Mouse (Mus musculus): ENCODE measurements around the gene Abcc10. TPM values are rescaled to one million over a fixed set of nuclear protein-coding genes. Genes with fewer than 3 reads are reported as not detected.

Abcc10 gene
- polyA plus RNA-seq, 1 experiment from 2014 or later, result 8.3 TPM

DNA sequence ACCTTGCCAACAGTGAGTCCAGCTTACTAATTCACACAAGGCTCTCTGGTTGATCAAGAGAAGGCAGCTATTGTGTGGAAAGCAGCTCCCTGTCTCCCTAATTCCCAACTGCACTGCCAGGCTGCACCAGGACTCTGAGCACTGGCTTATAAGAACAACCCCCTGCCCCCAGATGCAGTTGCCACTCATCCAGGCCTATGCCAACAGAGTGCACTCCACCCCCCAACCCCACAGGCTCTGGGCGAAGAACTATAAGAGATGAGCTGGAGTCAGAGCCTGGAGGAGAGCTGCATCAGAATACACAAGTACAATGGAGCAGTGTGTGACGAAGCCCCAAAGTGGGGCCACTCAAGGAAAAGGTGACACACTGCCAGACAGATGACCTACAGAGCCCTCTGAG, 56.1 kb downstream of the Abcc10 start:
- Histone ChIP-seq H3K36me3 (ENCODE audit: control insufficient read depth, insufficient read depth, low read length) (no peaks in the 10 kb centered on the region), H3K4me2 (ENCODE audit: low read depth, low read length, severe bottlenecking) (no peak overlapping the region), H3K27ac (ENCODE audit: low read depth, low read length) (no peak overlapping the region), H3K4me1 (replicated peaks; ENCODE audit: control insufficient read depth, insufficient read depth, low read length) (no peaks in the 10 kb centered on the region), H3K4me3 (ENCODE audit: low read depth, low read length) (no peak overlapping the region), H3K9ac (ENCODE audit: low read length) (no peak overlapping the region), H3K27me3 (ENCODE audit: control insufficient read depth, insufficient read depth, low read length) (no peaks in the 10 kb centered on the region), H3K9me3 (ENCODE audit: control insufficient read depth, low read length) (no peaks in the 10 kb centered on the region)
- DNase-seq (ENCODE audit: low spot score) (peak; percentile 43), ATAC-seq (replicated peaks; ENCODE audit: low FRiP score) (no peak)
- 84% methylated on average over 2 of the region's 2 CpGs for WGBS

DNA sequence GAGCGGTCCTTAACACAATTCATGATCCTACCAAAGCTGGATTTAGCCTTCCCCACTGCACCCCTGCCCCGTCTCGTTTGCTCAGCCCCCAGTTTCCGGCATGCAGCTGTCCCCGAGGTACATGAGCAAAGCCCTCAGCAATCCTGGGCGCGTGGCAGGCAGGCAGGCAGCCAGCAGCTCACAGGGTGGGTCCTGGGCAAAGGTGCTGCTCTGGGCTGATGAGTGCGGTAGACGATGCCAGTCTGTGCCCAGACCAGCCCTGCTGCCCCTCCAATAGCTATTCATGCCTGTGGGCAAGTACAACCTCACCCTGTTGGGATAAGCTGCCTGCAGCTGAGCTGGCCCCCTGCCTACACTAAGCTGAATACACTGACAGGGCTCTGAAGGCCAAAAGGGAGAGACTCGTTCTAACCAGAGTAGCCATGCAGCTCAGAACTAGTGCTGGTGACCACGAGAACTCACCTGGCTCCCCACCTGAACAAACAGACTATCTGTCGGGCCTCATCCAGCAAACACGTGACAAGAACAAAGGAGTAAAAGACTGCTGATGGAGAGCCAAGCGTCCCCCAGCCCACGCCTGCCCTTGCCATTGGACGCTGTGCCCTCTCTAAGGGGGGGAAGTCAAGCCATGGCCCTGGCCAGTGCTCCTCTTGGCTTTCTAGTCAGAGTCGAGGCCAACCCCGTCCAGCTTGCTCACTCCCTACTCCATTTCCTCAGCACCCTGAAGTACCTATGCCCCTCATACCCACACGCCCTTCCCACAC, 58.2 kb downstream of the Abcc10 start:
- no peak overlapping the region for H3K4me2 ChIP-seq (ENCODE audit: low read depth, low read length, severe bottlenecking)

DNA sequence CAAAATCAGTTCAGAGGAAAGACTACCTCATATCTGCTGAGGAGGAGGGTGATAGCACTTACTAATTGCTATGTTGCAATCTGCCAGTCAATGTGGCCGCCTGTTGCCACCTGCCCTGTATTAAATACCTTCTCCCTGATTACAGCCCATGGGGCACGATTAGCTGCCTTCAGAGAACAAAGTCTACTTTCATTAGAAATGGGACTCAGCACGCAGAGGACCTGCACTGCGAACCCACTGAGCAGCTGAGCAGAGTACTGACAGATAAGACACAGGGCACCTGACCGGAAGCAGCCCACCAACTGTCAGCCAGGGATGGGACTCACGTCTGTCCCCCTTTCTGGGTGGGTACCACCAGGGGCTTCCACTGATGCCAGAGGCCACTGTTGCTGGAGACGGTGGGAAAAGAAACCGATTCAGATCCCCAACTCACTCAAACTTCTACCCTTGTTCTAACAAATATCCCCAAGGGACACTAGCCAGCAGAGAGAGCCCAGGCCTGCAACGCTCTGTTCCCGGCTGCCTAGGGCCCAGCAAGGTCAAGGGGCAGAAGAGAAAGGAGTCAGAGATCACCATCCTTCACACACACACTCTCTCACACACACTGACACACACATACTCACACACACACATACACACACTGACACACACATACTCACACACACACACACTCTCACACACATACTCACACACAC, 60.0 kb downstream of the Abcc10 start:
- H3K27ac ChIP-seq (ENCODE audit: low read depth, low read length), result no peak overlapping the region
- DNase-seq (ENCODE audit: low spot score) (peak; percentile 45), ATAC-seq (replicated peaks; ENCODE audit: low FRiP score) (no peak)
- H3K9me3 ChIP-seq (ENCODE audit: control insufficient read depth, low read length), result no peaks in the 10 kb centered on the region
- H3K4me1 ChIP-seq (replicated peaks; ENCODE audit: control insufficient read depth, insufficient read depth, low read length), result no peaks in the 10 kb centered on the region
- WGBS, result 84% methylated on average over 10 of the region's 10 CpGs
- H3K27me3 ChIP-seq (ENCODE audit: control insufficient read depth, insufficient read depth, low read length), result no peaks in the 10 kb centered on the region
- H3K36me3 ChIP-seq (ENCODE audit: control insufficient read depth, insufficient read depth, low read length), result peaks cover 4% of the 10 kb centered on the region; the same call in 1 of the 2 replicates
- H3K4me2 ChIP-seq (ENCODE audit: low read depth, low read length, severe bottlenecking), result no peak overlapping the region
- no peak overlapping the region for H3K4me3 ChIP-seq (ENCODE audit: low read depth, low read length)
- no peak overlapping the region for H3K9ac ChIP-seq (ENCODE audit: low read length)

More for the DNA sequence above, 58.2 kb downstream of the Abcc10 start:
- H3K27ac ChIP-seq (ENCODE audit: low read depth, low read length), result no peak overlapping the region
- H3K9ac ChIP-seq (ENCODE audit: low read length), result no peak overlapping the region
- no peaks in the 10 kb centered on the region for H3K4me1 ChIP-seq (replicated peaks; ENCODE audit: control insufficient read depth, insufficient read depth, low read length)
- DNase-seq (ENCODE audit: low spot score), result peak; percentile 50
- ATAC-seq (replicated peaks; ENCODE audit: low FRiP score), result no peak
- H3K27me3 ChIP-seq (ENCODE audit: control insufficient read depth, insufficient read depth, low read length), result no peaks in the 10 kb centered on the region
- no peak overlapping the region for H3K4me3 ChIP-seq (ENCODE audit: low read depth, low read length)
- WGBS, result 90% methylated on average over 19 of the region's 19 CpGs
- H3K9me3 ChIP-seq (ENCODE audit: control insufficient read depth, low read length), result no peaks in the 10 kb centered on the region
- no peaks in the 10 kb centered on the region for H3K36me3 ChIP-seq (ENCODE audit: control insufficient read depth, insufficient read depth, low read length)

DNA sequence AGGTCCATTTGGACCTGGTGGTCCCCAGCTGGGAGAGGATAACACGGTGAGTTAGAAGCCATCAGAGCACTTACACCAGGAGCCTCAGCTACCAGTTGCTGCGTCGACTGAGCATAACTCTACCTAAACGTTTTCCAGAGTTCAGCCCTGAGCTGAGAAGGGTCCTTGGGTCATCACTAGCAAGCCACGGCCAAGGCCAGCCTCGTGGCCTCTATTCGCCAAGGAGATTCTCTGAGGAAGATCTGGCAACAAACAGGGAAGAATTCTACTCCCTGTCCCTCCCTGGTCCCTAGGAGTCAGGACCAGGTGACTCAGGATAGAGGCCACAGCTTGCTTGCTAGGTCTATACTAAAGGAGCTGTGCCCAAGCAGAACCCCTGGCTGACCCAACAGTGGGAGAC, 60.6 kb downstream of the Abcc10 start:
- peaks cover 4% of the 10 kb centered on the region for H3K36me3 ChIP-seq (ENCODE audit: control insufficient read depth, insufficient read depth, low read length)
- ATAC-seq (replicated peaks; ENCODE audit: low FRiP score) (no peak), DNase-seq (ENCODE audit: low spot score) (no peak)
- no peak overlapping the region for H3K4me3 ChIP-seq (ENCODE audit: low read depth, low read length)
- no peak overlapping the region for H3K9ac ChIP-seq (ENCODE audit: low read length)
- 84% methylated on average over 7 of the region's 7 CpGs for WGBS
- no peaks in the 10 kb centered on the region for H3K27me3 ChIP-seq (ENCODE audit: control insufficient read depth, insufficient read depth, low read length)
- H3K9me3 ChIP-seq (ENCODE audit: control insufficient read depth, low read length), result no peaks in the 10 kb centered on the region
- no peaks in the 10 kb centered on the region for H3K4me1 ChIP-seq (replicated peaks; ENCODE audit: control insufficient read depth, insufficient read depth, low read length)
- H3K4me2 ChIP-seq (ENCODE audit: low read depth, low read length, severe bottlenecking), result no peak overlapping the region
- no peak overlapping the region for H3K27ac ChIP-seq (ENCODE audit: low read depth, low read length)

DNA sequence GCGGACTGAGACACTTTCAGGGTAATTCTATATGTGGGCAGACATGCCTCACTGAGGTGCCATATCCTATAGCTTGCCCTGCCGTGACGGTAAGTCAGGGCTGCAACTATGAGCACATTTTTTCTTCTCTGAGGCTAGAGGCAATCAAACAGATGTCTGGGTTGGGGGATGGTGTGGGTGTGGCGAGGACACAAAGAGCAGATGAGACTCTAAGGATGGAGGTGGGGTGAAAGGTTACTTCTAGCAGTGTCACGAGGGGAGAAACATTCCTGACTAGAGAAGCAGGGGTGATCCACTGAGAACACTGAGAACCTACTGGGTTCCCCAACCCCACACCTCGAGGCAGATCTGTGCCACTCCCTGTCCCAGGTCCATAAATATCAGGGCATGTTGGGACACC, 61.2 kb downstream of the Abcc10 start:
- Histone ChIP-seq H3K4me1 (replicated peaks; ENCODE audit: control insufficient read depth, insufficient read depth, low read length) (no peaks in the 10 kb centered on the region), H3K9me3 (ENCODE audit: control insufficient read depth, low read length) (no peaks in the 10 kb centered on the region), H3K4me2 (ENCODE audit: low read depth, low read length, severe bottlenecking) (no peak overlapping the region), H3K27ac (ENCODE audit: low read depth, low read length) (no peak overlapping the region), H3K27me3 (ENCODE audit: control insufficient read depth, insufficient read depth, low read length) (no peaks in the 10 kb centered on the region), H3K9ac (ENCODE audit: low read length) (no peak overlapping the region), H3K4me3 (ENCODE audit: low read depth, low read length) (no peak overlapping the region), H3K36me3 (ENCODE audit: control insufficient read depth, insufficient read depth, low read length) (peaks cover 7% of the 10 kb centered on the region)
- DNase-seq (ENCODE audit: low spot score), result no peak
- WGBS, result 75% methylated on average over 6 of the region's 6 CpGs
- no peak for ATAC-seq (replicated peaks; ENCODE audit: low FRiP score)

DNA sequence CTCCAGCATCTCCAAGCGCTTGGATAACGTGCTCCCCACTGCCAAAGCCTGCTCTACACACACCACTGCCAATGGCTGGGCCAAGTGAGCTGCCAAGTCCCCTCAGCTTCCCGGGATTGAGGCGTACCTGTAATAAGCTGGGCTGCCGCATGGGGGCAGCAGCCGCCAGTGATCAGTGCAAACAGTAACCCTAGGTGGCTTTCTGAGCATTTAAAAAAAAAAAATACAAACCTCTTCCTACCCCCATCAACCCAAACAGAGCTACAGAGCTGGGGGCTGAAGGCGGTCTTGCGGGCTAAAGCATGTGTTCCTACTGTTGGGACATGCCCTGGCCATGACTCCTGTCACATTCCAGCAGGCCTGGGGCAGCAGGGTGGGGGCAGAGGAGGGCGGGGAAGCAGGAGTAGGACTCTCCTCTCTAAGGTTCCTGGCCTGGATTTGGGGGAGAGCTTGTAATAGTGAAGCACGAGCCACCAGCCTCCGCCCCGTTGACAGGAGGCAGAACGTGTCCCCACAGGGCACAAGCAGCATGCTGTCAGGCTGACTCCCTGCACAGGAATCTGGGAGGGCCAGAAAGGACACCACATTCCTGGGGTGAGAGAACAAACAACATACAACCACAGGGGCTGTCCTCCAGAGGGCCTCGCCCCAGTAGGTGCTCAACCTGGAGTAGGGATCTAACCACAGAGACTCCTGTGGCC, 62.1 kb downstream of the Abcc10 start:
- Histone ChIP-seq H3K4me2 (ENCODE audit: low read depth, low read length, severe bottlenecking) (no peak overlapping the region), H3K4me1 (replicated peaks; ENCODE audit: control insufficient read depth, insufficient read depth, low read length) (no peaks in the 10 kb centered on the region), H3K9me3 (ENCODE audit: control insufficient read depth, low read length) (no peaks in the 10 kb centered on the region), H3K27ac (ENCODE audit: low read depth, low read length) (no peak overlapping the region), H3K4me3 (ENCODE audit: low read depth, low read length) (no peak overlapping the region), H3K27me3 (ENCODE audit: control insufficient read depth, insufficient read depth, low read length) (no peaks in the 10 kb centered on the region), H3K36me3 (ENCODE audit: control insufficient read depth, insufficient read depth, low read length) (peaks cover 11% of the 10 kb centered on the region), H3K9ac (ENCODE audit: low read length) (no peak overlapping the region)
- WGBS, result 30% methylated on average over 14 of the region's 14 CpGs
- peak; percentile 91 for DNase-seq (ENCODE audit: low spot score)
- ATAC-seq (replicated peaks; ENCODE audit: low FRiP score), result 0 out of 2 replicates have a peak, but pooled peaks have one; percentile 18

DNA sequence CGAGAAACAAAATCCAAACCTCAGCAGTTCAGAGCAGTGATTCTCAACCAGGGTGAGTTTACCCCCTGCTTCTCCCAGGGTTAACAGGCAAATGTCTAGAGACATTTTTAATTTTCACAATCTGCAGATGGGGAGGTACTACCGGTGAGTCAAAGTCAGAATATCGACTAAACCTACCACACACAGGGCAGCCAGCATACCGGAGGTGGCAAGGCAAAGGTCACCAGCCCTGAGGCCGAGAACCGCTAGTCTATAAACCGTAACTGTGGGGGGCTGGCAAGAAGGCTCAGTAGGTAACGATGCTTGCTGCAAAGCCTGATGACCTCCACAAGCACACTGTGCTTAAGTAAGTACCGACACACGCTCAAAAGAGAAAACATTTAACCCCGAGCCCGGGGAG, 62.6 kb downstream of the Abcc10 start:
- Histone ChIP-seq H3K27ac (ENCODE audit: low read depth, low read length) (no peak overlapping the region), H3K4me3 (ENCODE audit: low read depth, low read length) (no peak overlapping the region), H3K36me3 (ENCODE audit: control insufficient read depth, insufficient read depth, low read length) (peaks cover 11% of the 10 kb centered on the region), H3K27me3 (ENCODE audit: control insufficient read depth, insufficient read depth, low read length) (no peaks in the 10 kb centered on the region), H3K9ac (ENCODE audit: low read length) (no peak overlapping the region), H3K4me2 (ENCODE audit: low read depth, low read length, severe bottlenecking) (no peak overlapping the region), H3K4me1 (replicated peaks; ENCODE audit: control insufficient read depth, insufficient read depth, low read length) (no peaks in the 10 kb centered on the region), H3K9me3 (ENCODE audit: control insufficient read depth, low read length) (no peaks in the 10 kb centered on the region)
- 85% methylated on average over 12 of the region's 12 CpGs for WGBS
- DNase-seq (ENCODE audit: low spot score) (no peak), ATAC-seq (replicated peaks; ENCODE audit: low FRiP score) (no peak)

DNA sequence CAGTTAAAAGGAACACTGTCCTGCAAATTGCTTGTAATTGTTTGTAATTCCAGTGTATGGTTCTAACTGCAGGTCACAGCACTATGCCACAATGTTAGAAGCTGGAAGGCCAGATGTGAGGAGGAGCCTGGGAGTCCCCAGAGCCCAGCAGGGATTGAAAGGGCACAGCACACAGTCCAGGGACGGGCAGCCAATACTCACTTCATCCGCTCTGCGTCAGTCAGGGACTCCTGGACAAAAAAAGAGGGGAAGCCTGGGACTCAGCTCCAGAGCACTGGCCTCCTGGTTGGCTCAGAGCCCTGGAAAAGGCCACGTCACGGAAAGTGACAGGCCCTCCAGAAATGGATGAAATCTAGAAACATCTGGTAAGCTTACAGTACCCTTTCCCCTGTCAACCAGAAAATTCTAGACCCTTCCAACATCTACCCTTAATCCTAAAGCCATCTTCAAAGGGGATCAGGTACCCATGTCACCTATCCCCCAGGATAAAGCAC, 65.9 kb downstream of the Abcc10 start:
- H3K36me3 ChIP-seq (ENCODE audit: control insufficient read depth, insufficient read depth, low read length), result peaks cover 16% of the 10 kb centered on the region
- no peak for ATAC-seq (replicated peaks; ENCODE audit: low FRiP score)

More for the DNA sequence above, 65.9 kb downstream of the Abcc10 start:
- Histone ChIP-seq H3K4me2 (ENCODE audit: low read depth, low read length, severe bottlenecking) (no peak overlapping the region), H3K27me3 (ENCODE audit: control insufficient read depth, insufficient read depth, low read length) (no peaks in the 10 kb centered on the region), H3K4me3 (ENCODE audit: low read depth, low read length) (no peak overlapping the region), H3K4me1 (replicated peaks; ENCODE audit: control insufficient read depth, insufficient read depth, low read length) (no peaks in the 10 kb centered on the region), H3K9ac (ENCODE audit: low read length) (no peak overlapping the region), H3K27ac (ENCODE audit: low read depth, low read length) (no peak overlapping the region), H3K9me3 (ENCODE audit: control insufficient read depth, low read length) (no peaks in the 10 kb centered on the region)
- 92% methylated on average over 5 of the region's 5 CpGs for WGBS
- DNase-seq (ENCODE audit: low spot score), result no peak
